Mouse (Mus musculus) MEL (cell line): Measurements from ENCODE around the gene Rxrb.
"Not testable (repeated sequence)": the region's sequence is repeated elsewhere in the genome, so short reads cannot be mapped to it uniquely, and the experiment has no call there.

Experiments
- CHD1 ChIP-seq: IDR thresholded peaks from 2 replicates; pipeline ENCODE4 v1.6.1; 2012; ENCODE audit warnings: low read depth, mild to moderate bottlenecking, inconsistent platforms, low read length, improper control_type of control experiment
- CTCF ChIP-seq, 3 experiments: IDR thresholded peaks in 2 of 3; conservative IDR thresholded peaks in 1 of 3; 2 replicates each; pipeline ENCODE4 v1.5.1; 2011 to 2012; ENCODE audit warnings: low read length in 3 of 3, low read depth in 2 of 3, mild to moderate bottlenecking in 2 of 3, improper control_type of control experiment in 1 of 3, inconsistent platforms in 1 of 3, mixed read lengths in 1 of 3, moderate library complexity in 1 of 3; ENCODE audit not compliant: control insufficient read depth in 1 of 3, insufficient read depth in 1 of 3, poor library complexity in 1 of 3, severe bottlenecking in 1 of 3
- GATA1 ChIP-seq: IDR thresholded peaks from 2 replicates; pipeline ENCODE4 v1.6.1; 2011; ENCODE audit warnings: low read depth, low read length, improper control_type of control experiment
- USF1 ChIP-seq: IDR thresholded peaks from 2 replicates; pipeline ENCODE4 v1.6.1; 2014; ENCODE audit warnings: low read depth, mild to moderate bottlenecking, inconsistent platforms, low read length, improper control_type of control experiment, moderate library complexity

- TF ChIP-seq CTCF (IDR thresholded peaks at IDR 0.05 in 2 of 3, conservative IDR thresholded peaks at IDR 0.05 in 1 of 3; ENCODE audit: control insufficient read depth in 1 of 3, insufficient read depth in 1 of 3, low read depth in 2 of 3, low read length in 3 of 3, poor library complexity in 1 of 3, severe bottlenecking in 1 of 3); USF1; GATA1; CHD1: not testable (repeated sequence)
These were observed 34.6 kb upstream of the Rxrb start for GRCm38 (mm10) chr17:33997025-33997424.
